Mouse (Mus musculus) bone marrow, adult 2 months (tissue): ENCODE measurements at regions not wholly inside any gene's neighbourhood (a gene's known extent, or its start where the extent isn't known, plus 50 kb on each side); places are given as distances from the start of the nearest gene placed in this dataset.

Experiments used
- H3K27ac ChIP-seq: fragments of 200-500 bp; 2 replicates; pipeline ENCODE4 v1.5.1; 2012; ENCODE audit warnings: low read depth, mild to moderate bottlenecking, control low read depth, inconsistent platforms, low read length; ENCODE audit not compliant: control insufficient read depth, poor library complexity, insufficient read depth
- H3K4me1 ChIP-seq: fragments of 200-500 bp; 2 replicates; pipeline ENCODE4 v1.6.1; 2011; ENCODE audit warnings: low read length; ENCODE audit not compliant: control insufficient read depth, insufficient read depth
- H3K4me3 ChIP-seq: fragments of 200-500 bp; replicated peaks from 2 replicates; pipeline ENCODE3; 2011; ENCODE audit warnings: mild to moderate bottlenecking, low read depth, low read length, control low read depth; ENCODE audit not compliant: control insufficient read depth
- CTCF ChIP-seq: fragments of 200-500 bp; IDR thresholded peaks from 2 replicates; pipeline ENCODE4 v1.5.1; 2011; ENCODE audit warnings: low read length, control low read depth; ENCODE audit not compliant: control insufficient read depth, insufficient read depth
- POLR2A ChIP-seq: fragments of 200-500 bp; IDR thresholded peaks from 2 replicates; pipeline ENCODE4 v1.6.1; 2011; ENCODE audit warnings: low read depth, mild to moderate bottlenecking, control low read depth, low read length, borderline replicate concordance; ENCODE audit not compliant: control insufficient read depth
- WGBS: fragments of 180-500 bp; shearing (Covaris S2); methylation state at CpG from one replicate; pipeline ENCODE4 v1.1.7; 2018; 5-methylcytosine and 5-hydroxymethylcytosine counted together

DNA sequence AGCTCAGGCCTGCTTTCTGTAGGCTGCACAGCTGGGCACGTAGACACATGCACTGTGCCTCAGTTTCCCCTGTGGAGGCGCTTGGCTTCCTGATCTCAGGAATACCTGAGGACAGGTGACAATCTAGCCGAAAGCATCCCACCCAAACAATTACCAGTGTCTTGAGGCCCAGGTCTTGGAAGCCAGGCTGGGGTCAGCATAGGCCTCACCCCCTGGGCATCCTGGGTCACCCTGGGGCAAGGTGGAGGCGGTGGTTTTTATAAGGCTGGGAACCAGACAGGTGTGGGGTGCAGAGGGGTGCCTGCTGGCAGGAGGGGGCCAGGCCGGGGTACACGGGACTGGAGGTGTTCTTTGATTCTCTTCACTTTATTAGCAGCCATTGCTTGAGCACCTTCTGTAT, 76.2 kb upstream of the Tmem189 start:
- TF ChIP-seq CTCF (no peak), POLR2A (no peak)
- WGBS = 85% methylated on average over 6 of the region's 6 CpGs
- H3K27ac ChIP-seq = no peak overlapping the region; the same call in 1 of the 2 replicates
- no peak overlapping the region for H3K4me3 ChIP-seq
- H3K4me1 ChIP-seq = no peaks in the 10 kb centered on the region; the same call in 1 of the 2 replicates

DNA sequence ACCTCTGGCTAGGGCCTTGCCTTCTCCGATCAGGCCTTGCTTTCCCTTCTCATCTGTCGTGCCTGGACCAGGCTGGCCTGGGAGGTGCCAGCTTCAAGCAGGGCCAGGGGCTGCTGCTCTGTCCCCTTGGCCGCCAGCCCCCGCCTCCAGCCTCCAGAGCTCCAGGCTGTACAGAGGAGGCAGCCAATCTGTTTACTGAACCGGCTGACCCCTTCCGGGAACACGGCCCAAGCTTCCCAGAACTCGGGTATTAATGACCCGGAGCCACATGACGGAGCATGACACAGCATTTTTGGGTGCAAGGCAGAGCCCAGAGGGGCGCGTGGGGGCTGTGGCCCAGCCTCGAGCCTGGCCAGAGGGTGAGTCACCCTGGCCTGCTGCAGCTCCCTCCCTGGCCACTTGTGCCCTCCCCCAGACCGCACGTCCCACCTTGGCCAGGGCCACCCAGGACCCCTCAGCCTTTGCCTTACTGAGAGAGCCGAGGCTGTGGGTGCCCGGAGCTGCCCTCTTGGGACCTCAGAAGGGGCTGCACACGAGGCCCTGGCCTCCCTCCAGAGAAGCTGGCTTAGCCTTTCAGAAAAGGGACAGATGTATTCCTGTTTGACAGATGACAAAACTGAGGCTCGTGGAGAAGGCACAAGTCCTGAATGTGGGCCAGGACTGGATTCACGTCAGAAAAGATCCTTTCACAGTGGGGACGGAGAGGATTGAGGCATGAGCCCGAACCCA, 75.6 kb upstream of the Tmem189 start:
- peaks cover 2% of the 10 kb centered on the region; the same call in 1 of the 2 replicates for H3K4me1 ChIP-seq
- H3K4me3 ChIP-seq = no peak overlapping the region
- TF ChIP-seq POLR2A (no peak), CTCF (no peak)
- 31% methylated on average over 22 of the region's 22 CpGs for WGBS
- peak overlapping the region; percentile 45 for H3K27ac ChIP-seq

DNA sequence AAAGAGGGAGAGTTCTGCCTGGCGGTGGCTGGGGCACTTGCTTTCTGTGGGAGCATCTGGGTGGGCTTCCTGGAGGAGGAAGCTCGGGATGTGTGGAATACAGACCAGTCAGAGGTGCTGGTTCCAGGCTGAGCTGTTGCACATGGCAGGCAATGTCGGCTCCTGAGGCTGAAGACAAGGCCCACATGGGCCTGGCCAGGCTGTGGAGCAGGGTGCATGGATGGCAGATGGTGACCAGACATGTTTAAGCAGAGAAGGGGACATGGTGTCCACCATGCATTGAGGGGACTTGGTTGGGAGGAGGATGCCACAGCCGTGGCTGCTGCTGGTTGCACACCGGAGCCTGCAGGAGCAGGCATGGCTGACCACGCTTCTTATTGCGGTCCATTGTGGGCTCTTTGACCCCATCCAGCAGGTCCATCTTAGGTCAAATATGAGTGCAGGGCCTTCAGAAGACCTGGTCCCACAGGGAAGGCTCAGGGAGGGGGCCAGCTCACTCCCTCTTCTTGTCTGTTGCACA, 74.3 kb upstream of the Tmem189 start:
- Histone ChIP-seq H3K27ac (no peak overlapping the region), H3K4me3 (no peak overlapping the region), H3K4me1 (peaks cover 6% of the 10 kb centered on the region; the same call in 1 of the 2 replicates)
- 85% methylated on average over 7 of the region's 7 CpGs for WGBS
- no peak for TF ChIP-seq CTCF
- TF ChIP-seq POLR2A = no peak

DNA sequence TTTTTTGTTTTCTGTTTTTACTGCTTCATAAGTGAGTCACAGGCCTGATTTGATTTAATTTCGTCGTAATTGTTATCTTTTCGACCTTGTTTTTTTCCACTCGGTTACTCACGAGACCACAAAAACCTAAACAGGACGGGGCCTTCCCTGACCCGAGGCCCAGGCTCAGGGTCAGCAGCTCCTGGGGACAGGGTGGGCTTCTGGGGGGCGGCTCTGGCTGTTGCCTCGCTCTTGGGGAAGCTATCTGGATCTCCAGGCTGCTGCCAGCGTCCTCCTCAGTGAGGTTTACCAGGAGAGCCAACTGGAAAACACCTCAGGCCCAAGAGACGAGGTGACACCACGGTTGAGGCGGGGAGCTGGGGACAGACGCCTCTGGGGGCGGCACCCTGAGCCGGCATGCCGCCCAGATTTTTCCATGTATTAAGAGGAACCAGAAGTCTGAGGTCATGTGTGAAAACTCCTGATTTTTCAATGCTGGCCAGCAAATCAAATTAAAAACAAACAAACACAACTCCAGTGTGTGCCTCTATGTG, 71.8 kb upstream of the Tmem189 start:
- Histone ChIP-seq H3K4me3 (no peak overlapping the region), H3K4me1 (peaks cover 6% of the 10 kb centered on the region; the same call in 1 of the 2 replicates), H3K27ac (peak overlapping the region; percentile 71; the same call in 1 of the 2 replicates)
- WGBS = 66% methylated on average over 17 of the region's 17 CpGs
- no peak for TF ChIP-seq POLR2A

DNA sequence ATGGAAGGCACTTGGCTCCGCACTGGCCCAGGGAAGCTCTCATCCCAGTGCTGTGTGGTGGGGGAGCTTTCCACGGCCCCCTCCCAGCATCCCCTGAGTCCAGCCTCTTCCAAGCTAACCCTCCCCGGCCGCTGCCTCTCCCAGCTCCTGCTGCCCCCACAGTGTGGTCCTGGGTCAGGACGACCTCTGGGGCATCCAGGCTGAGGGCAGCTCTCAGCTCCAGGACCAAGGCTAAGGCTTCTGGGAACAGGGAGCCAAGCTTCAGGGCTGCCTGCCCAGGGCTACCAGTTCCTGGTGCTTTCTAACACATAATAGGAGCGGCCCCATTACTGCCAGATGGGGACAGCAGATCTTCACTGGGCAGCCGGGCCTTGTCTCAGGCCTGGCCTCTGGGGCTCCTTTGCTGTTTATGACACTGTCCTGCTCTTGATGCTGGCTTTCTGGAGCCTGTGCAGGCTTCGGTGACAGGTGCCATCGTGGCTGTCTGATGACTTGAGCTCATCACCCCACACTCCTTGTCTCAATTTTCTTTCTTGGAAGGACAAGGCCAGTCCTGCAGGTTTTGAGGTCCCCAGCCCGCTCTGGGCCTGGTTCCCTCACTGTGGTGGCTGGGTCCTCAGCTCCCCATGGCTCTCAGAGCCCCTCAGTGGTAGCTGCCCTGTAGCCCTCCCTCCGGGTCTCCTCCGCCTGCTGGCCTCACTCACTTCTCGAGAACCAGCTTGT, 71.2 kb upstream of the Tmem189 start:
- 83% methylated on average over 13 of the region's 13 CpGs for WGBS
- TF ChIP-seq CTCF = no peak
- Histone ChIP-seq H3K27ac (peak overlapping the region; percentile 71), H3K4me3 (no peak overlapping the region), H3K4me1 (peaks cover 6% of the 10 kb centered on the region; the same call in 1 of the 2 replicates)

DNA sequence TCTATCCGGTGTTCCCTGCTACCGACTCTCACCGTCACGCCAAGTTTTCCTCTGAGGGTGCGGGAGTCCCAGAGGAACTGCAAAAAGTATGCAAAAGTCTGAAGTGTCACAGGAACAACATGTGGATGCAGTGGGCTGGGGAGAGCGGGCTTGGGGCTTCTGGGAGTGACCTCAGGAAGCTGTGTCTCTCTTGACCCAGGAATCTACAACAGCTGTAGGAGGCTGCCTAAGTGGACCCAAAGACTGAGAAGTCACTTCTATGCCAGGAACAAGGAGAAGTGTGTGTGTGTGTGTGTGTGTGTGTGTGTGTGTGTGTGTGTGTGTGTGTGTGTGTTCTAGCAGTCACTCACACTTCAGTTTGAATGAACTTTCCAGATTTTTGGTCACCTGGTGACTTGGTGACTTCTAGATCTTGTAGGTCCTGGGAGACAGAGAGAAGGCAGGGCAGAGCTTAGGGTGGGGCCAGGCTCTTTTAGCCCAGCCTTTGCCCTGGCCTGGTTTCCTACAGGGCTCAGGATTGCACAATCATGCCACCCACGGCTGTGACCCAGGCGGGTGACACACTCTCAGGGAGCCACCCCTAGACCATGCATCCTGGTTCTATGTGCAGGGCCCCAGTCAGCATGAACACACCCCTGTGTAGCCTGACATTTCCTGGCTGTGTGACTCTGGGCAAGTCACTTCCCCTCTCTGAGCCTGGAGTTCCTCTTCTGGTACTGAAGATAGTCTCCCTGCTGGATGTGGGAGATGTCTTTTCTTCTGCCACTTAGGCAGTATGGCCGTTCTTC, 70.2 kb upstream of the Tmem189 start:
- Histone ChIP-seq H3K27ac (peak overlapping the region; percentile 86), H3K4me1 (peaks cover 10% of the 10 kb centered on the region), H3K4me3 (no peak overlapping the region)
- TF ChIP-seq POLR2A (0 out of 2 replicates have a peak, but pooled peaks have one; percentile 25), CTCF (no peak)
- WGBS = 48% methylated on average over 9 of the region's 9 CpGs

DNA sequence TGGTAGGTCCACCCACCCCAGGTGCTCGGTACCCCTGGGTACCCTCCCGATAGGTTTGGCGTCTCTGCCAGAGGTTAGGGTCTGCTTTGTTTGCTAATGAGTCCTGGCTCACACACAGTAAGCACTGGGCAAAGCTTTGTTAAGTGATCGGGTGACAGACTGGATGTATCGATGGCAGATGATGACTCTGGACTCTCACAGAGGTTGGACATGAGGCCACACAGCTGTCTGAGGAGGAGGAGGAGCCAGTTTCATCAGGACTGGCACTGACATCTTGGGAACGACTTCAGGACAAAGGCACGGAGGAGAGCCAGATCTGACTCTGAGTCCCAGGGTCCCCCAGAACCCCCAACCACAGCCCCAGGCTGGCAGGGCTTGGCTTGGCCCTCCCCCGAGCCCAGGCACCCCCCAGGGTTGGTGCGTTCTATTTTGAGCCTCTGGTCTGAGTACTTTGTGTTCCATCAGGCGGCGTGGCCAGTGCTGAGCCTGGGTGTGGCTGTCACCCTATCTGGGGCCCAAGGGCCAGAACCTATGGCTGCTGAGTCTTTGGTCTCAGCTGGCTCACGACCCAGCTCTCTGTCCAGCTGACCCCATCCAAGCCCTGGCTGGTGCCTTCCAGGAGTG, 67.6 kb upstream of the Tmem189 start:
- peaks cover 17% of the 10 kb centered on the region for H3K4me1 ChIP-seq
- peak overlapping the region; percentile 48 for H3K27ac ChIP-seq
- H3K4me3 ChIP-seq = no peak overlapping the region
- 77% methylated on average over 12 of the region's 12 CpGs for WGBS
- TF ChIP-seq POLR2A = no peak
- TF ChIP-seq CTCF = no peak
